Mouse (Mus musculus) intestine, embryonic 15.5 days (tissue): ENCODE measurements around the gene Sulf2. TPM values are rescaled to one million over a fixed set of nuclear protein-coding genes. Genes with fewer than 3 reads are reported as not detected.

Experiments
- ATAC-seq: fragments of 200-750 bp; cut with Nextera tagmentation; 2 replicates; pipeline ENCODE4 v1.8.0; 2017; ENCODE audit warnings: moderate TSS enrichment, moderate library complexity
- H3K27ac ChIP-seq: fragments of 300-500 bp; sonication (generic); 2 replicates; pipeline ENCODE4 v1.5.1; 2015; ENCODE audit warnings: mild to moderate bottlenecking, inconsistent platforms
- H3K27me3 ChIP-seq: fragments of 300-500 bp; sonication (generic); replicated peaks from 2 replicates; pipeline ENCODE4 v1.6.1; 2015; ENCODE audit warnings: inconsistent platforms
- H3K36me3 ChIP-seq: fragments of 300-500 bp; sonication (generic); 2 replicates; pipeline ENCODE4 v1.6.1; 2015; ENCODE audit warnings: inconsistent platforms
- H3K4me1 ChIP-seq: fragments of 300-500 bp; sonication (generic); replicated peaks from 2 replicates; pipeline ENCODE4 v1.6.1; 2015; ENCODE audit warnings: inconsistent platforms
- H3K4me2 ChIP-seq: fragments of 300-500 bp; sonication (generic); replicated peaks from 2 replicates; pipeline ENCODE4 v1.6.1; 2015; ENCODE audit warnings: mild to moderate bottlenecking, inconsistent platforms
- H3K4me3 ChIP-seq: fragments of 300-500 bp; sonication (generic); replicated peaks from 2 replicates; pipeline ENCODE4 v1.5.1; 2015; ENCODE audit warnings: inconsistent platforms
- H3K9ac ChIP-seq: fragments of 300-500 bp; sonication (generic); 2 replicates; pipeline ENCODE4 v1.6.1; 2015; ENCODE audit warnings: inconsistent platforms
- H3K9me3 ChIP-seq: fragments of 300-500 bp; sonication (generic); 2 replicates; pipeline ENCODE4 v1.6.1; 2016; ENCODE audit warnings: inconsistent platforms
- WGBS: fragments of 180-500 bp; shearing (Covaris S2); methylation state at CpG from one replicate; pipeline ENCODE4 v1.1.7; 2015; 5-methylcytosine and 5-hydroxymethylcytosine counted together
- polyA plus RNA-seq: library from polyadenylated mRNA; unstranded; fragments of >200 nt; fragmentation: Nextera tagmentation; extraction: Ambion mirVana; gene quantifications from 2 replicates; pipeline ENCODE4 v1.2.1, GENCODE M21; 2015

Sulf2 gene
- polyA plus RNA-seq, 1 experiment from 2014 or later, result 106 TPM

DNA sequence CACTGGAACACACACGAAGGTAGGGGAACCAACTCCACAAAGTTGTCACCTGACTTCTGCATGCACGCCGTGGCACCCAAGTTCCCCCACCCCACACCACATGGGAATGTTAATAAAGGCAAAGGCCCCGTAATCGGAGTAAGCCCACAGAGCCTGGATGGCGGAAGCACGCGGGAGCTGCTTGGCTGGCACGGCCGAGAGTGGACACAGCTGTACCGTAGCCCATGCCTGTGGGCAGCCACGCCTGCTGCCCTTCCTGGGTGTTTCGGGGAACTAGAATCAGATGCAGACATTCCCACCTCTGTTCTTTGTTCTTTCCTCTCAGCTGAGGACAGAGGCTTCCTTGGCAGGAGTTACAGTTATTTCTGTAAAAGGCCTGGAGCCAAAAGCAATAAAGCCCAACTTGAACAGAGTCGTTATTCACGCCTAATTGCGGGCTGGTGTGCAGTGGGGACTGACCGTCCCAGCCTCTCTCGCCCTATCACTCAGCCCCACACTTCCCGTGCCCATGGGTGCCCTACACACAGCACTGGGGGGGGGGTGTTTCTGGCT lies 12.8 kb downstream of the Sulf2 start:
- Histone ChIP-seq H3K9me3 (no peaks in the 10 kb centered on the region), H3K9ac (no peak overlapping the region), H3K4me1 (peaks cover 49% of the 10 kb centered on the region), H3K27me3 (no peaks in the 10 kb centered on the region), H3K4me2 (0 out of 2 replicates have a peak overlapping the region, but pooled peaks have one; percentile 9), H3K36me3 (no peaks in the 10 kb centered on the region), H3K27ac (peak overlapping the region; percentile 65; the same call in 1 of the 2 replicates), H3K4me3 (no peak overlapping the region)
- 46% methylated on average over 19 of the region's 19 CpGs for WGBS
- peak; percentile 47 for ATAC-seq

DNA sequence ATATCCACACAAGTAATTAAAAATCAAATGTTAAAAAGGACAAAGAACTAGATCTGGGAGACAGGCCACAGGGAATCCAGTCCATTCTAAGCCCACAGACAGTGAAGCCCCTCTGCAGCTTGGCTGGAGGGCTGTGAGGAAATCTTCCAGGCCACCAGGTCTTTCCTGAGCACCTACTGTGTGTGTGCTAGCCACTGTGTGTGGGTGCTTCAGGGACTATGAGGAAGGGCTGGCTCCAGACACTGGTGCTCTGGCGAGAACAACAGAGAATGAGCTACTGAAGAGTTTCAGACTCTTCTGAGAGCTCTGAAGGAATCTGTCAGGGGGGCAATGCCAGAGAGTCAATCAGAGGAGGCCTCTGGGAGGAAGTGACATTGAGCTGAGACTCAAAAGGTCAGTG lies 13.6 kb downstream of the Sulf2 start:
- H3K4me3 ChIP-seq, result no peak overlapping the region
- H3K27me3 ChIP-seq, result no peaks in the 10 kb centered on the region
- peaks cover 48% of the 10 kb centered on the region for H3K4me1 ChIP-seq
- H3K9me3 ChIP-seq, result no peaks in the 10 kb centered on the region
- WGBS, result 73% methylated on average over 1 of the region's 1 CpGs
- H3K27ac ChIP-seq, result peak overlapping the region; percentile 17; the same call in 1 of the 2 replicates
- no peak for ATAC-seq
- no peak overlapping the region for H3K4me2 ChIP-seq
- H3K36me3 ChIP-seq, result no peaks in the 10 kb centered on the region
- no peak overlapping the region for H3K9ac ChIP-seq

DNA sequence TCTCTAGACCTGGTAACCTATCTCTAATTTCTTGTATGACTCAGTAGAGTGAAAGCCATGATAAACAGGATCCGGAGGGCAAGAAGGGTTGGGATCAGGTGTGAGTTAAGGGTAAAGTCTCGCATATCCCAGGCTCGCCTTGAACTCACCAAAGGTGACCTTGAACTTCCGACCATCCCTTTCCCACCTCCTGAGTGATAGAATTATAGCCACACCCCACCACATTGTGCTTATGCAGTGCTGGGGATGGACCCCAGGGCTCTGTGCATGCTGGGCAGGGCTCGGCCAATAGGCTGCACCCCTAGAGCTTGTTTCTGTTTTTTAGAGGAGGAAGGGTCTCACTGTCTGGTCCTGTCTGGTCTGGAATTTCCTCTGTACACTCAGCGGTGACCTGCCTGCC lies 14.4 kb downstream of the Sulf2 start:
- Histone ChIP-seq H3K27ac (no peak overlapping the region), H3K36me3 (no peaks in the 10 kb centered on the region), H3K27me3 (no peaks in the 10 kb centered on the region), H3K4me1 (peaks cover 46% of the 10 kb centered on the region), H3K9me3 (no peaks in the 10 kb centered on the region), H3K4me2 (no peak overlapping the region), H3K9ac (no peak overlapping the region), H3K4me3 (no peak overlapping the region)
- 89% methylated on average over 6 of the region's 6 CpGs for WGBS
- no peak for ATAC-seq

DNA sequence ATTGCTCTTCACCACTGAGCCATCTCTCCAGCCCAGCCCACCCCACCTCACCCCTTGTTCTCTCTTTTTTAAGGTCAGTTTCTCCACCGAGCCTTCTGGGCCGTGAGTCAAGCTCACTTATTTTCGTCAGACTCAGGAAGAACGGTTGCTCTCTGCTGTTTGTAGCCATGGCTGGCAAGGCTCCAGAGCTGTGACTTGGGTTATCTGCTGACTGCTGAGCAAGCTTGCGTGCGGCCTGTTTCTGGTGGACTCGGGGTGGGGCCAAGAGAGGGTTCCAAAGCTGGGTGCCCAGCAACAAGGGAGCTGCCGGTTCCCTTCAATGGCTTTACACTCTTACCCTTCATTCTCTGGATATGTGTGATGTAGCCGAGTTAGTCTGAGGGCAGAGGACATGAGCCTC lies 15.0 kb downstream of the Sulf2 start:
- no peaks in the 10 kb centered on the region for H3K9me3 ChIP-seq
- no peak for ATAC-seq
- H3K36me3 ChIP-seq, result no peaks in the 10 kb centered on the region
- no peak overlapping the region for H3K9ac ChIP-seq
- H3K27ac ChIP-seq, result no peak overlapping the region
- whole genome bisulfite sequencing, result 71% methylated on average over 9 of the region's 9 CpGs
- H3K4me1 ChIP-seq, result peaks cover 46% of the 10 kb centered on the region
- H3K27me3 ChIP-seq, result no peaks in the 10 kb centered on the region
- H3K4me3 ChIP-seq, result no peak overlapping the region
- no peak overlapping the region for H3K4me2 ChIP-seq

DNA sequence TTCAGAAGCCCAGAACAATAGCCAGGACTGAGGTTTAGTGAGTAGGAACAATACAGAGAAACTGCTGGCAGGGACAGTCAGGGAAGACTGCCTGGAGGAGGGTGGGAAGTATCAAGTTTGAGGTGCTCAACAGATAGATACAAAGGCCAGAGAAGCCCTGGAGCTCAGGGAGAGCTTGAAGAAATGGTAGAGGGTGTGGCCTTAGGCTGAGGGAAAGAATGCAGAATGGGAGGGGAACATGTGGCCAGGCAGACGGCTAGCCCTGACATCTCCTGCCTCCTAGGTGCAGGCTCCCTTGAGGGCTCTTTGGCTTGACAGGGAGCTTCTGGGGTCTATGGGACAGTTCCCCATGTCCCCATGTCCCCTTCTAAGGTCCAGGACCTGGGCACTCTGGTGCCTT lies 17.2 kb downstream of the Sulf2 start:
- H3K9ac ChIP-seq, result no peak overlapping the region
- H3K36me3 ChIP-seq, result no peaks in the 10 kb centered on the region
- H3K9me3 ChIP-seq, result no peaks in the 10 kb centered on the region
- no peak overlapping the region for H3K27ac ChIP-seq
- H3K4me2 ChIP-seq, result no peak overlapping the region
- 47% methylated on average over 1 of the region's 1 CpGs for WGBS
- no peaks in the 10 kb centered on the region for H3K27me3 ChIP-seq
- H3K4me1 ChIP-seq, result peaks cover 34% of the 10 kb centered on the region
- no peak for ATAC-seq
- no peak overlapping the region for H3K4me3 ChIP-seq

DNA sequence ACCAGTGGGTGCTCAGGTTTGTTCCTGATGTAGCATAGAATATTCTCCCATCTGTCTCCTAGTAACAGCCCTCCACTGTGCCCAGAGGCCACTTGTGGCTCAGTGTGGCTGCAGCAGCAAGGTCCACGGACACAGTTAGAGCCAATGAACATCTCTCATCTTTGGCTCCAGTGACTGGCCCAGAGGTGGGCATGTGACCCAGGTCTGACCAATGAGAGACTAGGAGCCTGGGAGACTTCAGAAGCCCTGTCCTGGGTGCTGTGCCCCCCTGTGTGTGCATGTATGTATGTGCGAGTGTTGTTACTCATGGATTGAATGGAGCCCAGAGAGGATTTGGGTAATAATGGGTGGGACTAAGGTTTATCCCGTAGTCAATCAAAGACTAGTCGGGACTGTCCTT lies 18.0 kb downstream of the Sulf2 start:
- Histone ChIP-seq H3K27ac (no peak overlapping the region), H3K36me3 (no peaks in the 10 kb centered on the region), H3K9me3 (no peaks in the 10 kb centered on the region), H3K4me1 (peaks cover 25% of the 10 kb centered on the region), H3K9ac (no peak overlapping the region), H3K4me3 (no peak overlapping the region), H3K27me3 (no peaks in the 10 kb centered on the region), H3K4me2 (no peak overlapping the region)
- ATAC-seq, result no peak
- 87% methylated on average over 4 of the region's 4 CpGs for WGBS

DNA sequence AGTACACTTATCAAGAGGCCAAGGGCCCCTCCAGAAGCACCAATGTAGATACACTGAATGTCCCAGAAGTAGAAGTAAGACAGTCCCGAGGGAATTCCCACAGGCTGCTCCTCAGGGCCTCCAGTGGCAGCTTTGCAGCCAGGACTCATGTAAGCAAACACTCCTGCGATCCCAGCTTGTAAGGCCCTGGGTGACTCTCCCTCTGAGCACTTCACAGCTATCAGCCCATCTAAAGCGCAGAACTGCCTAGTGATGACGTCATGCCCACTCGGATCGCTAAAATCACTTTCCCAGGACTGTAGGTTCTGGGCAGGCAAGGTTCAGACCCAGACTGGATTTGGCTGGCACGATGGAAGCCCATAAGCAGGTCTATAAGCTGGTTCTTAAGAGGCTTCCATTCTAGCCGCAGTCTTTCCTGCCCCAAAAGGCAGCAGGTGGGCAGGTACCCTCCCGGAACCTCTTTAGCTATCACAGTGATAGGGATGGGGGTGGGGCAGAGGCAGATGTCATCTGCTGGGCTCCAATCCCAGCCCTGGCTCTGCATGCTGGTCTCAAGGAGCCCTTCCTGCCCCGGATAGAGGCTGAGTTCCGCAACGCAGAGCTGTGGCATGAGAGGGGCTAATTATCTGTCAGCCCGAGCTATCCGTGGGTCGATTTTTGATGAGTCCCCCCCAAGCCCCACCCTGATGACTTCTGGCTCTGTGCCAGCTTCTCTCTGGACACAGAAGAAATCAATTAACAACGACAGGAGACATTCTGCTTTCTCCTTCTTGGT lies 19.6 kb downstream of the Sulf2 start:
- ATAC-seq, result no peak
- H3K9ac ChIP-seq, result no peak overlapping the region
- 0 out of 2 replicates have a peak overlapping the region, but pooled peaks have one; percentile 1 for H3K4me2 ChIP-seq
- no peaks in the 10 kb centered on the region for H3K27me3 ChIP-seq
- peaks cover 8% of the 10 kb centered on the region; the same call in 1 of the 2 replicates for H3K36me3 ChIP-seq
- 35% methylated on average over 16 of the region's 16 CpGs for WGBS
- H3K9me3 ChIP-seq, result no peaks in the 10 kb centered on the region
- no peak overlapping the region for H3K4me3 ChIP-seq
- no peak overlapping the region for H3K27ac ChIP-seq
- H3K4me1 ChIP-seq, result peaks cover 18% of the 10 kb centered on the region

DNA sequence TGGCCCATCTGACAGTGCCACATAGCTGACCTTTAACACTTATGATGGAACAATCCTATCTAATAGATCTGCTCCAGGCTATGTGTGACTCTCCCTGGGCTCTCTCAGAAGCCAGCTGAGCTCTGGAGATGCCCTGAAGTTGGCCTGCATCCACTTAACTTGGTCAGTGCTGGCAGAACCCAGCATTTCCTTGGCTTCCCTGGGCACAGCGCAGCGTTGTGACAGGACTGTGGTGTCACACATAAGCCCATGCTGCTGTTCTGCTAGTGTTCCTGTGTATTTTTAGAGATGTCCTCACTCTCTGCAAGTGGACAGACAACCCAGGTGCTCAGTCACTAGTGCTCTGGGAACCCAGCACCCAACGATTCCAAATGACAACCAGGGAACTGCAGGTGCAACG lies 26.7 kb downstream of the Sulf2 start:
- no peaks in the 10 kb centered on the region for H3K27me3 ChIP-seq
- no peak for ATAC-seq
- no peak overlapping the region for H3K4me2 ChIP-seq
- H3K9me3 ChIP-seq, result no peaks in the 10 kb centered on the region
- no peak overlapping the region for H3K4me3 ChIP-seq
- H3K4me1 ChIP-seq, result peaks cover 12% of the 10 kb centered on the region
- peaks cover 12% of the 10 kb centered on the region; the same call in 1 of the 2 replicates for H3K36me3 ChIP-seq
- whole genome bisulfite sequencing, result 95% methylated on average over 4 of the region's 4 CpGs
- H3K9ac ChIP-seq, result no peak overlapping the region
- H3K27ac ChIP-seq, result no peak overlapping the region

DNA sequence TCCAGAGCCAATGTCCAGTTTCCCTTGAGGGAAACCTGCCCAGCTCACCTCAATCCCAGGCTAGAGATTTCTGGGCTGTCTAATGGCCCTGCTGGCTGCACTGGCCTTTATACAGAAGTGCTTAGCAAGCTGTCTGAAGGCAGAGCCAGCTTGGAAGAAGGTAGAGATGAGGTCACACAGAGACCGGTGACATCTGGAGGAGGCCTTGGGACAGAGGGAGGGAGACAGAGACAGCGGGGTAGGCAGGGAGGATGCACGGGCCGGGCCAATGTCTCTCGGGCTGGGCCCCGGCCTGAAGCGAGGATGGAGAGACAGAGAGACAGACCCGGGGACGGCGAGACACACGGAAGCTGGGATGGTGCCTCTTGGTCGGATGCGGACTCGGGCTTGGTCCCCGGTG lies 27.4 kb downstream of the Sulf2 start:
- Histone ChIP-seq H3K4me2 (no peak overlapping the region), H3K36me3 (peaks cover 12% of the 10 kb centered on the region; the same call in 1 of the 2 replicates), H3K4me3 (no peak overlapping the region), H3K27ac (no peak overlapping the region), H3K9ac (no peak overlapping the region), H3K9me3 (no peaks in the 10 kb centered on the region), H3K4me1 (peaks cover 12% of the 10 kb centered on the region), H3K27me3 (no peaks in the 10 kb centered on the region)
- 88% methylated on average over 15 of the region's 15 CpGs for WGBS
- ATAC-seq, result no peak

DNA sequence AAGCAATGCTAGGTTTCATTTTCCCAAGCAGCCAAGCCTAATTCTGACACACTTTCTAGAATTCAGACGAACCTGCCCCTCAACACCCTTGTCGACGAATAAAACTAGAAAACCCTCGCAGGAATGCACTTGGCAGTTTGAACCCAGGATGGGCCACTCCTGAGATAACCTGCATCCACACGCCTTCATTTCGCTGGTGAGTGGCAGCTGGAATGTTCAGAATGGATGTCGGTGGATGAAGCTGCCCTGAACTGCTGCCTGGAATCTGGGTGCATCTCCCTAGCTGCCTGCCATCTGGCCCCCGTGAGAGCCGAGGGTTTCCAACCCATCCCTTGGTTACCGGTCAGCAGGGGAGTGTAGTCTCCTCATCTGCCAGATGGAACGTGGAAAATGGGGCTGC lies 29.1 kb downstream of the Sulf2 start:
- no peak for ATAC-seq
- WGBS, result 79% methylated on average over 11 of the region's 11 CpGs
- peaks cover 9% of the 10 kb centered on the region; the same call in 1 of the 2 replicates for H3K36me3 ChIP-seq

DNA sequence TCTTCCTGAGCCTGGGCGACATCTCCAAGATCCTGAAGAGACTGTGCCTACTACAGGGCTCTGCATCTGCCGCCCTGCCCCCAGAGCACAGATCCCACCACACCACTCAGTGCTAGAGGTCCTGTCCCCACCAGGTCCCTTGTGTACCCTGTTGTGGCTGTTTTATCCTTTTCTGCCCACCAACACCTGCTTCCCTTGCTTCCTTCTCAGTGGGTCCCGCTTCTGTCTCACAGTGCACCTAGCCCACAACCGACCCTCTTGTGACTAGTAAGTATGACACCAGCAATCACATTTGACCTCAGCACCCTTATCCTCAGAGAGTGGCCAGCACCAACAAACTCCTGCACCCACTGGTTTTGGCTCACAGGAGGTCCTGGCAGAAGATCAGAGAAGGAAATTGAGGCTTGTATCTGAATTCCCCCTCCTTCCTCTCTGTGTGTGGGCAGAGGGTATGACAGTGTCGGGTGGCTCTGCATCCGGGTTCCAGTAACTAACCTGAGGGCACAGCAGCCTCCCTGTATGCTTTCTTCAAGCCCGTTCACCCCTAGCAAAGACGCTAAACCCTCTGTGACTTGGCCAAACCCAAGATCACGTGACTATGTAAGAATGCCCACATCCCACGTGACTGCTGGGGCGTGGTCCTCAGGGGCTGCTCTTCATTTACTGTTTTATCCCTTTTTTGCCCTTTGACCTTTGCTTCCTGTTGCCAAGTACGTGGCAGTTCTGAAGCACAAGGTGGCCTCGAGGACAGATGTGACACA lies 29.8 kb downstream of the Sulf2 start:
- Histone ChIP-seq H3K9ac (no peak overlapping the region), H3K36me3 (0 out of 2 replicates have a peak, but pooled peaks cover 3% of the 10 kb centered on the region), H3K4me1 (peaks cover 21% of the 10 kb centered on the region), H3K4me3 (no peak overlapping the region), H3K9me3 (no peaks in the 10 kb centered on the region), H3K4me2 (no peak overlapping the region), H3K27ac (no peak overlapping the region), H3K27me3 (no peaks in the 10 kb centered on the region)
- ATAC-seq, result no peak
- WGBS, result 63% methylated on average over 13 of the region's 13 CpGs

More for the DNA sequence above, 29.1 kb downstream of the Sulf2 start:
- H3K27ac ChIP-seq, result no peak overlapping the region
- no peak overlapping the region for H3K9ac ChIP-seq
- no peaks in the 10 kb centered on the region for H3K27me3 ChIP-seq
- H3K9me3 ChIP-seq, result no peaks in the 10 kb centered on the region
- no peak overlapping the region for H3K4me3 ChIP-seq
- H3K4me2 ChIP-seq, result no peak overlapping the region
- H3K4me1 ChIP-seq, result peaks cover 21% of the 10 kb centered on the region

DNA sequence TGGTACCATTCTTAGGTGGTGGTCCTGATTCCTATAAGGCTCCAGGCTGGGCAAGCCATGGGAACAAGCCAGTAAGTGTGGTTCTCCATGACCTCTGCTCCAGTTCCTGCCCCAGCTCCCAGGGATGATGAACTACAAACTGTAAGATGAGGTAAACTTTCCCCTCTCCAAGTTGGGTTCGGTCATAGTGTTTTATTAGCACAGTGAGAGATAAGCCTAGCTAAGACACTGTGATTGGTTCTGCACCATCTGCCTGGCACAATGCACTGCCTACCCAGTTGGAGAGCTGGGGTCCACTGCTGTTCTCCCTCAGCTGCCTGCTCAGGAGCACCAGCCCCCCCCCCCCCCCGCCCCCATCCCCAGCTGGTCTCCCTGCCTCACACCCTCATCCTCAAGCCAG lies 30.4 kb downstream of the Sulf2 start:
- Histone ChIP-seq H3K4me3 (no peak overlapping the region), H3K9me3 (no peaks in the 10 kb centered on the region), H3K4me1 (peaks cover 21% of the 10 kb centered on the region), H3K27ac (no peak overlapping the region), H3K9ac (no peak overlapping the region), H3K27me3 (no peaks in the 10 kb centered on the region), H3K4me2 (no peak overlapping the region), H3K36me3 (peaks cover 5% of the 10 kb centered on the region; the same call in 1 of the 2 replicates)
- WGBS, result 49% methylated on average over 2 of the region's 2 CpGs
- peak; percentile 50 for ATAC-seq
